Mouse (Mus musculus) limb, embryonic 15.5 days (tissue): ENCODE results near the gene Cdr1. TPM values are rescaled to one million over a fixed set of nuclear protein-coding genes. Genes with fewer than 3 reads are reported as not detected.

Experiments
- ATAC-seq: fragments of 200-750 bp; cut with Nextera tagmentation; 2 replicates; pipeline ENCODE4 v1.8.0; 2017; ENCODE audit warnings: low read depth, moderate TSS enrichment; ENCODE audit not compliant: insufficient number of reproducible peaks, low FRiP score, low TSS enrichment
- H3K27ac ChIP-seq: fragments of 300-500 bp; sonication (generic); 2 replicates; pipeline ENCODE4 v1.5.1; 2015; ENCODE audit warnings: moderate library complexity, mild to moderate bottlenecking, inconsistent platforms
- H3K27me3 ChIP-seq: fragments of 300-500 bp; sonication (generic); 2 replicates; pipeline ENCODE4 v1.6.1; 2015; ENCODE audit warnings: inconsistent platforms
- H3K36me3 ChIP-seq: fragments of 300-500 bp; sonication (generic); 2 replicates; pipeline ENCODE4 v1.6.1; 2015; ENCODE audit warnings: inconsistent platforms
- H3K4me1 ChIP-seq: fragments of 300-500 bp; sonication (generic); 2 replicates; pipeline ENCODE4 v1.6.1; 2015; ENCODE audit warnings: inconsistent platforms
- H3K4me2 ChIP-seq: fragments of 300-500 bp; sonication (generic); 2 replicates; pipeline ENCODE4 v1.6.1; 2015; ENCODE audit warnings: mild to moderate bottlenecking, inconsistent platforms
- H3K4me3 ChIP-seq: fragments of 300-500 bp; sonication (generic); 2 replicates; pipeline ENCODE4 v1.5.1; 2015; ENCODE audit warnings: mild to moderate bottlenecking, inconsistent platforms
- H3K9ac ChIP-seq: fragments of 300-500 bp; sonication (generic); 2 replicates; pipeline ENCODE4 v1.6.1; 2015; ENCODE audit warnings: inconsistent platforms
- H3K9me3 ChIP-seq: fragments of 300-500 bp; sonication (generic); 2 replicates; pipeline ENCODE4 v1.6.1; 2016; ENCODE audit warnings: inconsistent platforms
- WGBS: fragments of 180-500 bp; shearing (Covaris S2); methylation state at CpG from one replicate; pipeline ENCODE4 v1.1.7; 2015; 5-methylcytosine and 5-hydroxymethylcytosine counted together
- microRNA-seq: library from miRNA; unstranded; fragments of <30 nt; microRNA quantifications from one replicate; pipeline ENCODE4, GENCODE M21; 2016
- polyA plus RNA-seq: library from polyadenylated mRNA; unstranded; fragments of >200 nt; fragmentation: Nextera tagmentation; extraction: Ambion mirVana; gene quantifications from 2 replicates; pipeline ENCODE4 v1.2.1, GENCODE M21; 2015

Cdr1 gene
- polyA plus RNA-seq: not detected in 2 replicates

GRCm38 (mm10) chrX:61185458-61185857 lies at the start of gene Cdr1:
Gene Cdr1 (minus strand): TSS chrX:61185558.
- H3K9me3 ChIP-seq: no peaks in the 10 kb centered on the region
- no peak within 1 kb of the TSS for H3K27ac ChIP-seq
- 91% methylated on average over 6 of the region's 6 CpGs for WGBS
- ATAC-seq: no peak
- H3K27me3 ChIP-seq: no peaks in the 10 kb centered on the region
- H3K36me3 ChIP-seq: no peaks in the 10 kb centered on the region
- H3K9ac ChIP-seq: no peak within 1 kb of the TSS
- H3K4me1 ChIP-seq: no peaks in the 10 kb centered on the region
- H3K4me3 ChIP-seq: no peak within 1 kb of the TSS
- H3K4me2 ChIP-seq: no peak within 1 kb of the TSS

GRCm38 (mm10) chrX:61185869-61186268 lies 511 bp upstream of the Cdr1 start:
- 92% methylated on average over 6 of the region's 6 CpGs for WGBS
- H3K4me1 ChIP-seq: no peaks in the 10 kb centered on the region
- ATAC-seq: no peak
- no peaks in the 10 kb centered on the region for H3K36me3 ChIP-seq
- H3K9me3 ChIP-seq: no peaks in the 10 kb centered on the region
- no peaks in the 10 kb centered on the region for H3K27me3 ChIP-seq
- no peak overlapping the region for H3K9ac ChIP-seq
- H3K27ac ChIP-seq: no peak overlapping the region
- no peak overlapping the region for H3K4me3 ChIP-seq
- H3K4me2 ChIP-seq: no peak overlapping the region

GRCm38 (mm10) chrX:61166519-61166918 lies 18.8 kb downstream of the Cdr1 start:
- ATAC-seq: no peak
- no peak overlapping the region for H3K4me3 ChIP-seq

GRCm38 (mm10) chrX:61161249-61161648 lies 24.1 kb downstream of the Cdr1 start:
- H3K9ac ChIP-seq: no peak overlapping the region
- no peak for ATAC-seq
- no peak overlapping the region for H3K27ac ChIP-seq
- no peaks in the 10 kb centered on the region for H3K27me3 ChIP-seq
- no peak overlapping the region for H3K4me2 ChIP-seq
- 71% methylated on average over 2 of the region's 2 CpGs for WGBS
- H3K4me1 ChIP-seq: no peaks in the 10 kb centered on the region
- no peaks in the 10 kb centered on the region for H3K9me3 ChIP-seq
- no peaks in the 10 kb centered on the region for H3K36me3 ChIP-seq
- H3K4me3 ChIP-seq: no peak overlapping the region

More at GRCm38 (mm10) chrX:61166519-61166918, 18.8 kb downstream of the Cdr1 start:
- Histone ChIP-seq H3K27me3 (no peaks in the 10 kb centered on the region), H3K4me1 (no peaks in the 10 kb centered on the region), H3K27ac (no peak overlapping the region), H3K4me2 (no peak overlapping the region), H3K9ac (no peak overlapping the region), H3K9me3 (no peaks in the 10 kb centered on the region), H3K36me3 (no peaks in the 10 kb centered on the region)
- 37% methylated on average over 2 of the region's 2 CpGs for WGBS

GRCm38 (mm10) chrX:61154657-61155256 lies 30.6 kb downstream of the Cdr1 start:
- Histone ChIP-seq H3K27ac (no peak overlapping the region), H3K4me1 (no peaks in the 10 kb centered on the region), H3K4me3 (no peak overlapping the region), H3K36me3 (no peaks in the 10 kb centered on the region), H3K4me2 (no peak overlapping the region), H3K9me3 (no peaks in the 10 kb centered on the region), H3K9ac (no peak overlapping the region), H3K27me3 (no peaks in the 10 kb centered on the region)
- no peak for ATAC-seq
- 74% methylated on average over 1 of the region's 1 CpGs for WGBS

- Histone ChIP-seq H3K27me3 (no peaks in the 10 kb centered on the region), H3K4me3 (no peak overlapping the region), H3K9me3 (no peaks in the 10 kb centered on the region), H3K36me3 (no peaks in the 10 kb centered on the region), H3K4me2 (no peak overlapping the region), H3K27ac (no peak overlapping the region), H3K4me1 (no peaks in the 10 kb centered on the region), H3K9ac (no peak overlapping the region)
- ATAC-seq: no peak
- 71% methylated on average over 3 of the region's 3 CpGs for WGBS
Observed at GRCm38 (mm10) chrX:61154246-61154645, 31.1 kb downstream of the Cdr1 start.

- Histone ChIP-seq H3K9ac (no peak overlapping the region), H3K4me3 (no peak overlapping the region), H3K4me2 (no peak overlapping the region), H3K9me3 (no peaks in the 10 kb centered on the region), H3K27ac (no peak overlapping the region), H3K27me3 (no peaks in the 10 kb centered on the region), H3K4me1 (no peaks in the 10 kb centered on the region), H3K36me3 (no peaks in the 10 kb centered on the region)
- no peak for ATAC-seq
- WGBS: 36% methylated on average over 2 of the region's 2 CpGs
Observed at GRCm38 (mm10) chrX:61146569-61146968, 38.8 kb downstream of the Cdr1 start.

- WGBS: 54% methylated on average over 2 of the region's 2 CpGs
- Histone ChIP-seq H3K36me3 (no peaks in the 10 kb centered on the region), H3K9ac (no peak overlapping the region), H3K9me3 (no peaks in the 10 kb centered on the region), H3K4me2 (no peak overlapping the region), H3K4me1 (no peaks in the 10 kb centered on the region), H3K27ac (no peak overlapping the region), H3K27me3 (no peaks in the 10 kb centered on the region), H3K4me3 (no peak overlapping the region)
- no peak for ATAC-seq
Observed at GRCm38 (mm10) chrX:61145416-61145815, 39.9 kb downstream of the Cdr1 start.

GRCm38 (mm10) chrX:61134592-61134991 lies 50.8 kb downstream of the Cdr1 start:
- Histone ChIP-seq H3K9ac (no peak overlapping the region), H3K36me3 (no peaks in the 10 kb centered on the region), H3K27ac (no peak overlapping the region), H3K9me3 (no peaks in the 10 kb centered on the region), H3K4me3 (no peak overlapping the region), H3K27me3 (no peaks in the 10 kb centered on the region), H3K4me2 (no peak overlapping the region), H3K4me1 (no peaks in the 10 kb centered on the region)
- 74% methylated on average over 4 of the region's 4 CpGs for WGBS
- ATAC-seq: no peak

Small RNAs within 50 kb of the gene (microRNA-seq; reads per million reads assigned to microRNA genes)
- not detected for gene Gm24396
